Mouse (Mus musculus) central nervous system, embryonic 11.5 days (tissue): ENCODE data around the gene Adgrf1. TPM values are rescaled to one million over a fixed set of nuclear protein-coding genes. Genes with fewer than 3 reads are reported as not detected.

ENCODE experiments used
- polyA plus RNA-seq: library from polyadenylated mRNA; depleted of rRNA; stranded (reverse); fragments of >200 nt; gene quantifications from 2 replicates; pipeline ENCODE4 v1.2.3, GENCODE M21; 2012; rRNA removed

Adgrf1 gene
- 0.01 TPM in 2 replicates for polyA plus RNA-seq

DNA sequence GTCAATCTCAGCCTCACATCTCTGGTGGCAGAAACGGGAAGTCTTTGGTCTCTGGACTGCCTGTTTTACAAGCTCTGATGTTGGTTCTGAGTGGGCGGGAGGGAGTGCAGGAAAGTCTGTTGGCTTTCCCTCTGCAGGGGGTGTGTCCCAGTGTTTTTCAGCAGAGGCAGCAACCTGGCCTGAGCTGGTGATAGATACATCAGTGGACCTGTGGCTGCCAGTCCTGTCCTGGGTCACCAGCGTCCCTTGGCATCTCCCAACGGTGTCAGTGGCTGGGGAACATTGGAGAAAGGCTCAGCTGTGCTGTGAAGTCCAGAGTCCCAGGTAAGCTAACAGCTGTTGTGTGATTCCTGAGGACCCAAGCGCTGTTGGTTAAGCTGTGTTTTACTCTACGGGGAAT lies at the start of gene Adgrf1:
Gene Adgrf1 (plus strand): TSS at position 169 of the 400 bp plus-strand sequence.

GRCm38 (mm10) chr17:43359826-43360619 lies 89.9 kb downstream of the Adgrf1 start, which contains the start of gene Adgrf5:
Adgrf5 (plus strand) TSS chr17:43360451.

Other genes starting within 250 kb of the Adgrf1 start
- gene Adgrf5, start 90.1 kb downstream of the Adgrf1 start, polyA plus RNA-seq = 4.5 and 9.3 TPM in 2 replicates
- 0.02 and 0.05 TPM in 2 replicates for gene Mep1a, start 232.5 kb downstream of the Adgrf1 start, polyA plus RNA-seq